Mouse (Mus musculus) left cerebral cortex, adult 8-10 months (tissue): ENCODE data around the gene Sephs2. TPM values are rescaled to one million over a fixed set of nuclear protein-coding genes. Genes with fewer than 3 reads are reported as not detected.
A peak's percentile ranks its signal among the peaks of the same experiment; 100 is the strongest.

ENCODE experiments used
- DNase-seq, 2 experiments: peaks; one replicate each; pipeline ENCODE4 v3.0.0; 2022; ENCODE audit warnings: low spot score in 2 of 2
- total RNA-seq, 4 experiments: library from RNA; stranded (reverse); gene quantifications; 2 replicates each; pipeline ENCODE4 v1.2.4; 2022

The Sephs2 gene
- 10 to 100 TPM; 36.1 to 40.8 (median 38.1) TPM for total RNA-seq

DNA sequence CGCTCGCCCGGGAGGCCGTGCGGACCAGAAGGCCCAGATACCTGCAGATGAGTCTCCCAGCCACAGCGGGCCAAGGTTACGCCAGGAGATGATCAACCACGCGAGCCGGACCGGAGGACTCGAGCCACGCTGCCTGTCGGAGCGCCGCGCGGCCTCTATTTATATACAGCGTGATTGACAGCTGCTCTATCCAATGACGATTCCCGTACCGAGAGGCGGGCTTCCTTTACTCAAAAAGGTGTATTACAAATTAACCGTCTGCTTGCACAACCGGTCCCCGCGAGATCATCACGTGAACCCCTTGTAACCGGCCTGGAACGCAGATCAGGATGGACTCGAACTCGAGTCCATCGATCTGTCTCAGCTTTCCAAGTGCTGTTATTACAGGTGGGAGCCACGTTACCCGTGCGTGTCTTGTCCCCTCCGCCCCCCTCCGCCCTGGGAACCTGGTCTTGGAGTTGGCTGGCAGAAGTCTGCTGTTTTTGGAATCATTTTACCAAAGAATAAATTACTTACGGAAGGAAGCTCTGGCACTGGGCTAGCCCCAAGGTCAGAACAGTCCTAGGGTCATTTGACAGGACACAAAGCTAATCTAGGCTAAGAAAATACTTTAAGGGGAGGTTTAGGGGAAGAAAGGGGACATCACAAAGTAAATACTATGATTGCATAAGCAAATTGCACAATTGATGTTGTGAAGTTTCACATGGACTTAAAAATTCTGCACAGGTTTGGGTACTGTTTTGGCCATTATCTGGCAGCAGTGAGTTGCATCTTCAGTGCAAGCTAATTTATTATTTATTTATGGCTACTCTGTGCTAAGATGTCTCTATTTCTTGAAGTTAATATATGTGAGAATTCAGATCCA lies at the start of gene Sephs2:
Gene Sephs2, minus strand, starts transcription at position 131 of the 865 bp plus-strand sequence.
- peak; percentile 92 to 98 for DNase-seq

DNA sequence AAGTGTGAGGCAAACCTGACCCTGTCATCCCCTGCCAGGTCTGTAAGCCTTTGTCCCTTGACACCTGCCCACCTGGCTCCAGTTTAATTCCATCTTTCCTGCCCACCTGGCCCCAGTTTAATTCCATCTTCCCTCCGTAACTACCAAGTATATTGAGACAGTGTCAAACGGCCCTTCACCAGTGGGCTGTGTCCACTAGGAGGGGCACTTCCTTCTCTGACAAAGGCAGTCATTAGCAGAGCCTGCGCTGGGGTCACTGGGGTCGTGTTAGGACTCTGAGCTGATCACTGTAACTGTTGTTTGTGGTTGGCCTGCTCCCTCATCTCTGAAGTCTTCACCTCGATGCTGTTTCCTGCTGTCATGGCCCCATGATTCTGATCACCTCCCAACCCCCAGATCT lies 48.2 kb upstream of the Sephs2 start:
- no peak for DNase-seq

DNA sequence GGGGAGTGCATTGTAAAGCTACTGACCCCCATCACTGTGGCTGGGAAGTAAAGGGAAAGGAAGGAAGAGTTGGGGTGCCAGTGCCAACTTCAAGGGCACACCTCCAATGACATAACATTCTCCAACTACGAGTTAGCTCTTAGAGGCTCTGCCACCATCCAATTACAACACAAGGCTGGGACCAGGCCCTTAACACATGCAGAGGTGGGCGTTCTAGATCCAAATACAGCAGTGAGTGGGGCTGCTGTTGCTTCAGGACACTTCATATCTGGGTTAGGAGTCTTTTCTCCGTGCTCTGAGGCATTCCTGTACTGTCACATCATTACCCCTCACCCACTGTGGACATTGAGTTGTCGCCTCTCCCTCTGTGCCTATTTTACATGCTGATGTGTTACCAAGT lies 47.3 kb upstream of the Sephs2 start:
- DNase-seq: no peak

DNA sequence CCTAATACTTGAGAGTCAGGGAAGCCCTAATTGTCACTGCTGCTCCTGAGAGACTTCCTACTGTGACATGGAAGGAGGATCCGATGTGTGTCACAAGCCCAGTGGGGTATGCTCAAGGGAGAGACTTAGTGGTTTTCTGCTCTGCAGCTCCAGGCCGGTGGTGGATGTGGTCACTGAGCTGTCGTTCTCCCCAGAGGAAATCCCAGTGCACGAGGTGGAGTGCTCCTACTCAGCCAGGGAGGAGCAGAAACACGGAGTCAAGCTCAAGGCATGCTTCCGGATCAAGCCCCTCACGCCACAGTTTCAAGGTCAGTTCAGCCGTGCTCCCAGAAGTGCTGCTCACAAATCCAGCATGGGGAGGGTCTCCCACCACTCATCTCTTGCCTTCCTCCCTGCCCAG lies 40.1 kb upstream of the Sephs2 start:
- DNase-seq: no peak

DNA sequence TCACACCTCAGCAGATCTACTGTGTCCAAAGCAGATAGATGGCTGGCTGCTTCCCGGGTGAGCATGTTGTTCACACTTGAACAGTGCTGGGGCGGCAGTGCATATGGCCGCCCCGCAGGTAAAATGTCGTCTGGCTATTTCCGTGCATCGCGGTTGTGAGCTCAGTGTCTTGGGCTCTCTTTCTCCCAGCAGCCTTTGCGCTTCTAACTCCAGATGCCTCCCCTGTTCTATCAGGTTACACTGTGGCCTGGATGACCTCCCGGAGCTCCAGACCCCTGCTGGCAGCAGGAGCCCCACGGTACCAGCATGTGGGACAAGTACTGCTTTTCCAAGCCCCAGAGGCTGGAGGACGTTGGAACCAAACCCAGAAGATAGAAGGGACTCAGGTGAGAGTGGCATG lies 36.1 kb upstream of the Sephs2 start:
- no peak for DNase-seq

DNA sequence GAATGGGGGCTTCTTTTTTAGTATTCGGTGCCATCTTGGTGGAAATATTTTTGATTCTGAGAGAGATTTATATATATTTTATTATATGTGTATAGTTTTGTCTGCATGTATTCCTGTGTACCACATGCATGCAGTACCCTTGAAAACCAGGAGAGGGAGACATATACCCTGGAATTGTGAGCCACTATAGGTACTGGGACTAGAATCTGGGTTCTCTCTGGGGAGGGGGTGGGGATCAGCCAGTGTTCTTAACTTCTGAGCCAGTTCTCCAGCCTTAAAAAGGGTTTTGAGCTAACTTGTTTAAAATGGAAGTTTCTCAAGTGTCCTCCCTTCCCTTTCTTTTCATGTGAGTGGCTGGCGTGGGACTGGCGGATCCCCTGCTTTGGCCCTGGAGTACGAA lies 35.0 kb upstream of the Sephs2 start:
- no peak for DNase-seq

DNA sequence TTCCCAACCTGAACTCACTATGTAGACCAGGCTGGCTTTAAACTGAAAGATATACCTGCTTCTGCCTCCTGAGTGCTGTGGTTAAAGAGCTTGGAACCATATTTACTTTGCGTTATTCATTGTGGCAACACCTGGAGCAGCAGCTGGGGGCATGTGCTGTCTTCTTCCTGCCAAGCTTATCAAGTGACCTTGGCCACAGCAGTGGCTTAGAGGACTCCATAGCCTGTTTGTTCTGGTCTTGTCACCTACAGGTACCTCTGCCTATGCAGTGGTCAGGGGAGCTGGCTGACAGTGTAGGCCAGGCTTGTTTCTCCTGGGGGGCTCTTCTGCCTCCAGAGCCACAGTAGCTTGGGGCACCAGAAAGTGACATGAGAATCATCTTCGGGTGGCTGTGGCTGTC lies 34.6 kb upstream of the Sephs2 start:
- no peak for DNase-seq

DNA sequence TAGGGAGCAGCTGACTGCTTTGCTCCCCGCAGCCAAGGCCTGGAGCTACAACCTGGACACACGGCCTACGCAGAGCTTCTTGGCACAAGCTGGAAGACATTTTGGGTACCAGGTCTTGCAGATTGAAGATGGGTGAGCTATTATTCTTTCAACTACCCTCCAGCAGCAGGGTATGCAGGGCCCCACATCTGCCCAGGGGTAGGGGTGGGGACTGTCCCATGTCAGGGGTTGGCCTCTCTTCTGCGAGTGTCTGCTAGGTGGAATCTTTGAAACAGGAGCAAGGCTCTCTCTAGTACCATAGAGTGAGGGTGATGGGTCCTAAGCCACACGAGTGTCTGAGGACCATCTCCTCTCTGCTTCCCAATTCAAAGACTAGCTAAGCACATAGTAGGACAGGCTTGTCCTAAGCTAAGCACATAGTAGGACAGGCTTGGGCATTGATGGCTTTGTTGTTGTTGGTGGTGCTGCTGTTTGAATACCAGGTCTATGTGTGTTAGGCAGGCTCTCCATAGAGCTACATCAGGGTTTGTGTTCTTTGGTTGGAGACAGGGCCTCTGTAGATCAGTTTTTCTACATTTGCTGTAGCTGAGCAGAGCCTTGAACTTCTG lies 23.8 kb upstream of the Sephs2 start:
- no peak for DNase-seq

DNA sequence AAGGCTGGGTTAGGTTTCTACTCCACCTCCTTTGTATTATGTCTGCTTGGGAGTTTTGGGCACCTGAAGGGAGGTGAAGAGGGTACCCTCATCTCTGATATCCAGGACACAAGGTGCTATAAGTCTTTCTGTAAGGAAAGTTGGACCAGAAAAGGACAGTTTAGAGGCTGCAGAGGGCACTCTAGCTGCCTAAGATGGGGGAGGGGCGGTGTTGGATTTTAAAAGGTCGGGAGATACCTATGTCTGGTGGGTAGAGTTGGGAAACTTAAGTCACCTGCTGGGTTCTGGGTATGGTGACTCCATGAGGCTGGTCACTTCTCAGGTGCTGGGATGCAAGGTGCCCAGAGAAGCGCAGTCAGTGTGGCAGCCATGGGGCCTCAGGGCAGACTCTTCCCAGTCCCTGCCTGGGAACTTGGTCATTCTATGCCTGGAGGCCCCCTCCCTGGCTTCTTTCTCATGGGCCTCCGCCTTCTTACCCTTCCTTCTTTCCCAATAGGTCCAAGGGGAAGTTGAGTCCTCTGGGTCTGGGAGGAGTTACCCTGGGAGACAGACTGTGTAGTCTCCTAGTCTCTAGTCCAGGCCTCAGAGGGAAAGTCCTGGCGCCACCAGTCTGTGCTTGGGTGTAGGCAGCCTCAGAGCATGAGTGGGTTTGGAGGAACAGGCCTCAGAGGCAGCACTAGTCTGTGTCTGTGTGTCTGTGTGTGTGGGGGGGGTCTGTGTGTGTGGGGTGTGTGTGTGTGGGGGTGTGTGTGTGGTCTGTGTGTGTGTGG lies 23.1 kb upstream of the Sephs2 start:
- no peak for DNase-seq

DNA sequence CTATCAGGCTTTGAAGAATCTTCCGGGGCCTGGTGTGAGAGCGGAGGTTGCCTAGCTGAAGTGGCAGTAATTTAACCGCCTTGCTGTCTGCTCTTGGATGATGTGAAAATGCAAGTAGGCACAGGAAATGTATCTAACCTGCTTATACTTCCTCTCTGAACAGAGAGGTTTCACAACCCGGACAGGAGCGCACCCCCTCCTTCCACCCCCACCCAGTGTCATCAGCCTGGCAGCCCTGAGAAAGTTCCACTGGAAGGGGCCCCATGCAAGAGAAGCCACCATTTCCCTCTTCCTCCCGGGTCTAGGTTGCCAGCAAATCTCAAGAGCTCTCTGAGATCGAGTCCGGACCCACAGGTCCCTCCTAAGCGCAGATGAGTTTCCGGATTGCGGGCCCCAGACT lies 22.2 kb upstream of the Sephs2 start, which contains the start of gene Itgal:
Gene Itgal, plus strand, starts transcription at position 163 of the 400 bp plus-strand sequence.
- no peak for DNase-seq

DNA sequence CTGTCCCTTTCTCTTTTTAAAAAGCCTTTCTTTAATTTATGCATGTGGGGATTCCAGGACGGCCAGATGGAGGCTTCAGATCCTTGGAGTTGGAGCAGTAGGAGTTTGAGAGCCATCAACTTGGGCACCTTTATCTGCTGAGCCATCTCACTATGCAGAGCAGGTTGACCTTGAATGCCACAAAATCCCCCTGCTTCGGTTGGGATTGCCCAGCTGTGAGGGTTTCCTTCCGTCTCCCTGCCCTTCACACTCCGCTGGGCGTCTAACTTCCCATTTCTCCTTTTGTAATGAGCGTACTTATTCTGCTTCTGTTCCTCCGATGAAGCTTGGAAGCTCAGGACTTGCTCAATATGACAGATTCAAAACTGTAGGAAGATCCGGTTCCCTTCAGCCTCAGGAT lies 16.3 kb upstream of the Sephs2 start:
- no peak for DNase-seq

DNA sequence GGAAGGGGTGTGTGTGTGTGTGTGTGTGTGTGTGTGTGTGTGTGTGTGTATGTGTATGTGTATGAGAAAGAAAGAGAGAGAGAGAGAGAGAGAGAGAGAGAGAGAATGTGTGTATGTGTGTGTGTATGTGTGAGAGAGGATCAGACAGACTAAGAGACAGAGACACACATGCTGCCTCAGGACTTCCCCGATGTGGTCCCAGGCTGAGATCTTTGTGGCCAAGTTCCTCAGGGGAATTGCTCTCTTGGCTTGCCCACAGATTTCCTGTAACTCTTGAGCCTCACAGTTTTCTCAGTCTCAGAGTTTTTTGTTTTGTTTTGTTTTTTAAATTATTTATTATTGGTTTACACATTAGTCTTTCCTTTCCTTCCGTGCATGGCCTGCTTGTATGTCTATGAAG lies 15.5 kb upstream of the Sephs2 start:
- DNase-seq: no peak

DNA sequence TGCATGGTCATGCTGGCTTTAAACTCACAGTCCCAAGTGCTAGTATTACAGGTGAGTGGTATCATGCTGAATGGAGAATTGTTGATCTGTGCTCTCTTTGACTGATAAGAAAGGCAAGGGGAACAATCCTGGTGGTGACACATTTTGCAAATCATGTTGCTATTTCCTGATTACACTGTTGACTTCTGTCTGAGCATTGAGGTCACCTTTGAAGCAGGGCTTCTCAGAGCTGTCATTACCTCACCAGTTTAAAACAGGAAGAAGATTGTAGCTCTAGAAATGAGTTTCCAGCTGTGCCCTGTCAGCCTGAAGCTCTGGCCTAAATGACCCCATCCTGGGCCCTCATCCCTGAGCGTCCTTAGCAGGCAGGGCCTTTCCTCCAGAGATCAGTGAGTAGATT lies 14.1 kb upstream of the Sephs2 start:
- no peak for DNase-seq

DNA sequence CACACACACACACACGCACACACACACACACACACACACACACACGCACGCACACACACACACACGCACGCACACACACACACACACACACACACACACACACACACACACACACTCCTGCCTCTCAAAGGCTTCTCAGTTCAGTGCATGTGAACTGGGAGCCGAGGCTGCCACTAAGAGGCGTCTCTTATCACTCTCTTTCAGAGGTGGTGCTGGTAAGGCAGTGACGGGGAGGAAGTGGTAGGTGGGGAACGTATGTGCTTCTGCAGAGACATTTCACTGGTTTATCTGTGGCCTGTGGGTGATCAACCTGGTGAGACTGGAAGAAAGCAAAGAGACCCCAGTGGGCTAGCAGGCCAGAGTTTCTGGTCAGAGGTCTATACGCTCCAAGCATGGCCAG lies 11.3 kb upstream of the Sephs2 start:
- DNase-seq: no peak

DNA sequence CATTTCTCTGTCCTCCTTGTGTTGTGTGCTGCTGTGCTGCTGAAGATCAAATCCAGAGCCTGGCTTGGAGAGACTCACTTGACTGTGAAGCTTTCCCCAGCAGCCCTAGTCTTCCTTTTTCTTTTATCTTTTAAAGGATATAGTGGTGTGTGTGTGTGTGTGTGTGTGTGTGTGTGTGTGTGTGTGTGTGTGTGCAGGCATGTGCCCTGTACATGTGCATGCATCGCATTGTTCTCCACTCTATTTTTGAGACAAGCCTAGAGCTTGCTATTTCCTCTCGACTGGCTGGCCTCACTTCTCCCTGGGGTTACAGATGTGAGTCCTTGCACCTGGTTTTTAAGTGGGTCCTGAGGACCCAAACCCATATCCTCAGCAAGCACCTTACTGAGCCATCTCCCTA lies 8.3 kb upstream of the Sephs2 start:
- DNase-seq: no peak

DNA sequence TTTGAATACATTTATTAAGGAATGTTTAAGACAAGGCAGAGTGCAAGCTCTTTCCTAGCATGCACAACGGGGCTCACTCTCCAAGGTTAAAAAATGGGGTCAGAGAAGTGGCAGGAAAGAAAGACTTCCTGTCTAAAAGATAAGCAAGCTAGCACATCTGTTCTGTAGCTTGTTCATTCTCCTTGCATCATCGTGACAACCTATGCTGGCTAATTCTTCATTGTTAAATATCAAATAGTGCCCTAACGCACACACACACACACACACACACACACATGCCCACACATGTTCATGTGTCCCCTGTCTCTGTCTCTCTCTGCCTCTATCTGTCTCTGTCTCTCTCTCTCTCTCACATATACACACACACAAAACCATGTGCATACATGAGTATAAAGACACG lies 7.3 kb upstream of the Sephs2 start:
- no peak for DNase-seq

DNA sequence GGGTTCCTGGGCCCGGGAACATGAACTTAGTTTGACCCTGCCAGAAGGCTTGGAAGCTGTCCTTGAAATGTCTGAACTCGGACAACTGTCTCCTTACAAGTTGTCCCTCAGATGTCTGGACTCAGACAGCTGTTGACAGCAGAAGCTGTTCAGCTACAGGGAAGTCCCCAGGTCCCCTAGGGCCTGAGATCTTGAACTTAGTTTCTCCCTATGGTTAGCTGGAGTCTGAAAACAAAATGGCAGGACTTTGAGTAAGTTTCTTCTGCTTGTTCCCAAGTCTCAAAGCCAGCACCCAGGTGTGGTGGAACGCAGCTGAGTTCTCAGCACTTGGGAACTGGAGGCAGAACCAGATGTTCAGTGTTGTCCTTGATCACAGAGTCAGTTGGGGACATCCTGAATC lies 6.2 kb upstream of the Sephs2 start:
- DNase-seq: no peak

DNA sequence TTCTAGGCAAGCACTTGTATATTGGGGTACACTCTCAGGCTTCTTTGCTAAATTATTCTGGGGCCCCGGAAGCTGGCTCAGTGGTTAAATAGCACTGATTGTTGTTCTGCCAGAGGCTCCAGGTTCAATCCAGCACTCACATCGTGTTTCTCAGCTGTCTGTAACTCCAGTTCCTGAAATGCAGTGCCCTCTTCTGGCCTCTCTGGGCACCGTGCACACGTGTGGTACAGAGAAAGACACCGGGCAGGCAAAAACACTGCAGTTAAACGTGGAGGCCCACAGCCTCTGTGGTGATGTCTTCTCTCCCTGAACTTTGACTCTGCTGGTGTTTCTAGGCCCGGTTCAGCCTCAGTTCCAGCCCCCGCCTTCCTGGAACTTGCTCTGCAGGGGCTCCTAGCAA lies 4.5 kb upstream of the Sephs2 start:
- no peak for DNase-seq

DNA sequence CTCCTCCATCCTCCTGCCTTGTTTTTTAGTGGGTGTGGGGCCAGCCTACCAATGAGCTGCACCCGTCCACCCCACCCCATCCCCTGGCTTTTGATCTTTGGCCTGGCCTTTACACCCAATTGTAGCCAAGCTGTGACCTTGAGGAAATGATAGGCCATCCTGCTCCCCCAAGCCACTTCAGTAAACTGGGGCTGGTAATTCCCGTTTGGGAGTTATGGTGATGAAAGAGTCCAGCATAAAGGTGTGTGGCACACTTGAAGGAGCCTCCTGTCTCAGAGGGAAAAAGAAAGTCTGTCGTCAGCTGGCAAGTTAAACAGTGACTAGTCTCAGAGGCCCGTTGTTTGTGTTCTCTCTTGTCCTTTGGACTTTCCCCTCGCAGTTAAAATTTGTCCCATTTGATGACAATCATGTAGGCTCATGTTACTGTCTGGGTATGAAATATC lies 2.7 kb upstream of the Sephs2 start:
- no peak for DNase-seq

DNA sequence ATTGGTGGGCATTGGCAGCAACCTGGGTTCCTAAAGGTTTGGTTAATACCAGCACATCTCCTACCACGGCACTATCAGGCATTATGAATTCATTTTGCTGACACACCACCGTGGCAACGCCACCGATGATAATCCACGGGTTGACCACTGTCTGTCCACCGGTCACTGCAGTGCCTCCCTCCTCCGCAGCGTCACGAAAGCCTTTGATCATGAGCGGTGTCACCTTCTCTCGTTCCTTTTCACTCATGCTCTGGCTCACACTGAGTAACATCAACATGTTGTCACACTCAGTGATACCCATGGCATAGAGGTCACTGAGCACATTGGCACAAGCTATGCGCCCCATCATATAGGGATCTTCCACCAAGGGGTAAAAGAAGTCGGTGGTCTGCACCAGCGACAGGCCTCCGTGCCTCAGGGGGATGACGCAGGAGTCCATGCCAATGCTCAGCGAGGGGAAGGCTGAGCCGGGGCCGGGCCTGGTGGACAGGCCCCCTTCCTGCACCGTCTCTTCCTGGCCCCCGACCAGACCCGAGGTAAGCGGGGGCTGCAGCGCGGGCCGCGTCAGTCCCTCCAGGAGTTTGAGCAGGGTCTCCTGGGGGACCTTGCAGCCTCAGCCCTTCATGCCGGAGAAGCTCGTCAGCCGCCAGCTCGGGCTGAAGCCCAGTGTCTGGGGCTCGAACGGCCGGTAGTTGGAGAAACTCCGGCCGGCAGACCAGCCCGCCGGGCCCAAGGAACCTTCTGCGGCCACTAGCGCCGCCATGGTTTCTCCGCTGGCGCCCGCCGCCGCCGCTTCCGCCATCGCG lies 534 bp downstream of the Sephs2 start:
- DNase-seq: no peak

DNA sequence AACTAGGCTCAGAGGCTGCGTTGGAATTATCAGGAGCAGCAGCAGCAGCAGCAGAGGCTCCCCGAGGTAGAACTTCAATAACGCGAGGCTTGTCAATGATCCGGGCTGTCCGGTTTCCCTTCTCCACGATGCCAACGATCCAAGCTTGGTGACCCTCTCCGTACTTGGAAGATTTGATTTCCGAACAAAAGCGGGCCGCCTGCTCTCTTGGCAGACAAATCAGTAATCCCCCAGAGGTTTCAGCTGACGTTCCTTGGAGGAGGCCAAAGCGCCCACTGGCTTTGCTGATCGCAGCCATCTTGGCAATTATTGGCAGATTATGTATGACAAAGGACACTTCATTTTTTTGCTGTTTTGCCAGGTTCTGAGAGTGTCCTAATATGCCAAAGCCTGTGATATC lies 1.3 kb downstream of the Sephs2 start:
- DNase-seq: no peak
